Mouse (Mus musculus) small intestine, adult 2 months (tissue): ENCODE results near the gene 1700010I14Rik. TPM values are rescaled to one million over a fixed set of nuclear protein-coding genes. Genes with fewer than 3 reads are reported as not detected.

Source experiments
- H3K27ac ChIP-seq: fragments of 200-500 bp; 2 replicates; pipeline ENCODE4 v1.5.1; 2012; ENCODE audit warnings: low read depth, low read length, control low read depth, inconsistent platforms; ENCODE audit not compliant: insufficient read depth
- H3K27me3 ChIP-seq: fragments of 200-500 bp; 2 replicates; pipeline ENCODE4 v1.6.1; 2012; ENCODE audit warnings: mild to moderate bottlenecking, moderate library complexity, low read length, inconsistent platforms; ENCODE audit not compliant: control insufficient read depth, insufficient read depth
- H3K36me3 ChIP-seq: fragments of 200-500 bp; 2 replicates; pipeline ENCODE4 v1.6.1; 2012; ENCODE audit warnings: mild to moderate bottlenecking, low read length, control low read depth, inconsistent platforms; ENCODE audit not compliant: control insufficient read depth, insufficient read depth
- H3K4me1 ChIP-seq: fragments of 200-500 bp; 2 replicates; pipeline ENCODE4 v1.6.1; 2012; ENCODE audit warnings: low read length, inconsistent platforms, mixed read lengths; ENCODE audit not compliant: control insufficient read depth, insufficient read depth, insufficient read length
- H3K4me3 ChIP-seq: fragments of 200-500 bp; 2 replicates; pipeline ENCODE4 v1.5.1; 2012; ENCODE audit warnings: low read depth, mild to moderate bottlenecking, control low read depth, inconsistent platforms, low read length, moderate library complexity
- CTCF ChIP-seq: fragments of 200-500 bp; IDR thresholded peaks from 2 replicates; pipeline ENCODE4 v1.5.1; 2012; ENCODE audit warnings: low read depth, mild to moderate bottlenecking, control low read depth, inconsistent platforms, low read length, moderate library complexity, mixed read lengths; ENCODE audit not compliant: insufficient replicate concordance, insufficient read length; ENCODE audit errors: extremely low read depth
- POLR2A ChIP-seq: fragments of 200-500 bp; IDR thresholded peaks from 2 replicates; pipeline ENCODE4 v1.6.1; 2012; ENCODE audit warnings: low read depth, mild to moderate bottlenecking, control low read depth, inconsistent platforms, low read length, moderate library complexity
- WGBS: fragments of 180-500 bp; shearing (Covaris S2); methylation state at CpG from one replicate; pipeline ENCODE4 v1.1.7; 2018; 5-methylcytosine and 5-hydroxymethylcytosine counted together
- polyA plus RNA-seq: library from polyadenylated mRNA; depleted of rRNA; stranded (reverse); fragments of >200 nt; gene quantifications from 2 replicates; pipeline ENCODE4 v1.2.3, GENCODE M21; 2012

Gene 1700010I14Rik
- polyA plus RNA-seq, 1 experiment, result not detected

- 80% methylated on average over 2 of the region's 2 CpGs for WGBS
- H3K27ac ChIP-seq, result no peak overlapping the region
- H3K4me3 ChIP-seq, result no peak overlapping the region
- no peaks in the 10 kb centered on the region; the same call in 1 of the 2 replicates for H3K4me1 ChIP-seq
- TF ChIP-seq CTCF, result no peak
- no peak for TF ChIP-seq POLR2A
- H3K27me3 ChIP-seq, result no peaks in the 10 kb centered on the region
- no peaks in the 10 kb centered on the region for H3K36me3 ChIP-seq
Observed at GRCm38 (mm10) chr17:8983576-8983975, 4.6 kb upstream of the 1700010I14Rik start.

GRCm38 (mm10) chr17:8985714-8986113, 2.4 kb upstream of the 1700010I14Rik start:
- no peaks in the 10 kb centered on the region for H3K27me3 ChIP-seq
- WGBS, result 38% methylated on average over 5 of the region's 5 CpGs
- H3K4me3 ChIP-seq, result no peak overlapping the region
- TF ChIP-seq POLR2A, result no peak
- no peak for TF ChIP-seq CTCF
- H3K27ac ChIP-seq, result no peak overlapping the region
- no peaks in the 10 kb centered on the region for H3K36me3 ChIP-seq
- H3K4me1 ChIP-seq, result no peaks in the 10 kb centered on the region; the same call in 1 of the 2 replicates

- Histone ChIP-seq H3K4me1 (no peaks in the 10 kb centered on the region; the same call in 1 of the 2 replicates), H3K36me3 (no peaks in the 10 kb centered on the region), H3K27me3 (no peaks in the 10 kb centered on the region), H3K4me3 (no peak overlapping the region), H3K27ac (no peak overlapping the region)
- TF ChIP-seq POLR2A, result no peak
- TF ChIP-seq CTCF, result no peak
- WGBS, result 76% methylated on average over 2 of the region's 2 CpGs
Observed at GRCm38 (mm10) chr17:8986551-8986950, 1.6 kb upstream of the 1700010I14Rik start.

- no peak overlapping the region for H3K27ac ChIP-seq
Observed at GRCm38 (mm10) chr17:8987369-8987768, 764 bp upstream of the 1700010I14Rik start.

GRCm38 (mm10) chr17:8991160-8991559, 3.0 kb downstream of the 1700010I14Rik start:
- 53% methylated on average over 8 of the region's 8 CpGs for WGBS
- Histone ChIP-seq H3K27me3 (no peaks in the 10 kb centered on the region), H3K36me3 (no peaks in the 10 kb centered on the region), H3K4me1 (no peaks in the 10 kb centered on the region; the same call in 1 of the 2 replicates), H3K4me3 (no peak overlapping the region), H3K27ac (no peak overlapping the region)
- TF ChIP-seq POLR2A (no peak), CTCF (0 out of 2 replicates have a peak, but pooled peaks have one; percentile 8)

More at GRCm38 (mm10) chr17:8987369-8987768, 764 bp upstream of the 1700010I14Rik start:
- TF ChIP-seq POLR2A (no peak), CTCF (no peak)
- Histone ChIP-seq H3K4me1 (no peaks in the 10 kb centered on the region; the same call in 1 of the 2 replicates), H3K27me3 (no peaks in the 10 kb centered on the region), H3K4me3 (no peak overlapping the region), H3K36me3 (no peaks in the 10 kb centered on the region)
- WGBS, result 74% methylated on average over 5 of the region's 5 CpGs

- H3K4me3 ChIP-seq, result no peak overlapping the region
- H3K27me3 ChIP-seq, result no peaks in the 10 kb centered on the region
- H3K36me3 ChIP-seq, result no peaks in the 10 kb centered on the region
- TF ChIP-seq CTCF (no peak), POLR2A (no peak)
- H3K27ac ChIP-seq, result no peak overlapping the region
- no peaks in the 10 kb centered on the region for H3K4me1 ChIP-seq
- 91% methylated on average over 1 of the region's 1 CpGs for WGBS
Observed at GRCm38 (mm10) chr17:8995344-8995743, 7.2 kb downstream of the 1700010I14Rik start.

- 72% methylated on average over 4 of the region's 4 CpGs for WGBS
- H3K27me3 ChIP-seq, result no peaks in the 10 kb centered on the region
- no peak overlapping the region for H3K4me3 ChIP-seq
- no peaks in the 10 kb centered on the region for H3K4me1 ChIP-seq
- no peaks in the 10 kb centered on the region for H3K36me3 ChIP-seq
- TF ChIP-seq POLR2A (no peak), CTCF (no peak)
- H3K27ac ChIP-seq, result no peak overlapping the region
Observed at GRCm38 (mm10) chr17:9002438-9002837, 14.3 kb downstream of the 1700010I14Rik start.
